Mouse (Mus musculus) kidney, postnatal 25 days (tissue): ENCODE data around the gene Nr6a1.

Experiments
- DNase-seq, 2 experiments: peaks; one replicate each; pipeline ENCODE4 v3.0.0; 2021; ENCODE audit warnings: mixed read lengths in 2 of 2

Gene Nr6a1

GRCm38 (mm10) chr2:38927115-38927979, at the start of gene Nr6a1:
Gene Nr6a1 (minus strand): TSS chr2:38927688.
- DNase-seq, result peak; percentile 65 to 75

GRCm38 (mm10) chr2:38975941-38976805, 48.7 kb upstream of the Nr6a1 start:
- DNase-seq, result no peak

- no peak for DNase-seq
These were observed 47.7 kb upstream of the Nr6a1 start for GRCm38 (mm10) chr2:38975181-38975580.

- no peak for DNase-seq
These were observed 46.7 kb upstream of the Nr6a1 start for GRCm38 (mm10) chr2:38974171-38974570.

- peak in 1 of 2 experiments; percentile 36 for DNase-seq
These were observed 46.2 kb upstream of the Nr6a1 start for GRCm38 (mm10) chr2:38973701-38974100.

- DNase-seq, result no peak
These were observed 45.7 kb upstream of the Nr6a1 start for GRCm38 (mm10) chr2:38973223-38973622.

GRCm38 (mm10) chr2:38970057-38970456, 42.6 kb upstream of the Nr6a1 start:
- no peak for DNase-seq

GRCm38 (mm10) chr2:38969650-38970049, 42.2 kb upstream of the Nr6a1 start:
- no peak for DNase-seq

GRCm38 (mm10) chr2:38964198-38964597, 36.7 kb upstream of the Nr6a1 start:
- no peak for DNase-seq

GRCm38 (mm10) chr2:38957671-38958223, 30.3 kb upstream of the Nr6a1 start:
- no peak for DNase-seq

GRCm38 (mm10) chr2:38956062-38956461, 28.6 kb upstream of the Nr6a1 start:
- DNase-seq, result no peak

- DNase-seq, result peak; percentile 9 to 69
These were observed 25.8 kb upstream of the Nr6a1 start for GRCm38 (mm10) chr2:38953152-38953883.

- DNase-seq, result peak; percentile 85 to 90
These were observed 22.8 kb upstream of the Nr6a1 start for GRCm38 (mm10) chr2:38950281-38950719.

- peak; percentile 44 to 80 for DNase-seq
These were observed 20.1 kb upstream of the Nr6a1 start for GRCm38 (mm10) chr2:38947566-38947965.

- DNase-seq, result peak in 1 of 2 experiments; percentile 28
These were observed 17.1 kb upstream of the Nr6a1 start for GRCm38 (mm10) chr2:38944460-38945161.

GRCm38 (mm10) chr2:38943977-38944376, 16.5 kb upstream of the Nr6a1 start:
- no peak for DNase-seq

- no peak for DNase-seq
These were observed 15.7 kb upstream of the Nr6a1 start for GRCm38 (mm10) chr2:38943161-38943560.

- no peak for DNase-seq
These were observed 14.4 kb upstream of the Nr6a1 start for GRCm38 (mm10) chr2:38941898-38942297.

- no peak for DNase-seq
These were observed 13.9 kb upstream of the Nr6a1 start for GRCm38 (mm10) chr2:38941426-38941825.

- no peak for DNase-seq
These were observed 11.6 kb upstream of the Nr6a1 start for GRCm38 (mm10) chr2:38939047-38939446.

- no peak for DNase-seq
These were observed 10.5 kb upstream of the Nr6a1 start for GRCm38 (mm10) chr2:38938007-38938406.

GRCm38 (mm10) chr2:38937396-38937795, 9.9 kb upstream of the Nr6a1 start:
- no peak for DNase-seq
